Mouse (Mus musculus) fibroblast of lung, adult 2 months (primary cell): ENCODE measurements around the gene Gm14327.
"Not testable (repeated sequence)": the region's sequence is repeated elsewhere in the genome, so short reads cannot be mapped to it uniquely, and the experiment has no call there.

ENCODE experiments used
- DNase-seq: peaks from one replicate; pipeline ENCODE4 v3.0.0-alpha.2; 2011; ENCODE audit warnings: low read depth

Gm14327 gene

GRCm38 (mm10) chr2:177897046-177897578, at the start of gene Gm14327:
Gm14327 (plus strand) TSS chr2:177897096.
- peak; percentile 0 for DNase-seq

- DNase-seq = not testable (repeated sequence)
These were observed 34.6 kb upstream of the Gm14327 start for GRCm38 (mm10) chr2:177862254-177862653.

- DNase-seq = not testable (repeated sequence)
These were observed 9.2 kb upstream of the Gm14327 start for GRCm38 (mm10) chr2:177887743-177888142.

DNA sequence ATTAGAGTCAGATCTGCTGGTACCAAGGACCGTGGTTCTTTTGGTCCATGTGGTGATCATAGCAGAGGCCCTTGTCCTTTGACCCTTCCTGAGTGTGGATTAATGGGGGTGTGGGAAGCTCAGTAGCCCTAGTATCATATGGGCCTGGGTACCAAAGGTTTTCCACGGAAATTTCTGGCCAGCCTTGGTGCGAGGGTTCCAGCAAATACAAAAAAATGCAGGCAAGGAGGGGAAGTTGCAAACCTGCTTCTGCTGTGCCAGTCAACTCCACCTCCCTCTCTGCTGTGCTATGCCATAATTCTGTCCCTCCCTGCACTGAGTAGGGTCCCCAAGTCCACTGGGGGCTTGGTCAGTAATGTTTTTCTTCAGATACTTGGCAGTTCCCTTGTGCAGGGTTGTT, 1.3 kb downstream of the Gm14327 start:
- not testable (repeated sequence) for DNase-seq

GRCm38 (mm10) chr2:177903276-177903675, 6.4 kb downstream of the Gm14327 start:
- DNase-seq = not testable (repeated sequence)

GRCm38 (mm10) chr2:177925563-177926103, 28.7 kb downstream of the Gm14327 start, which contains the start of gene Zfp972:
Zfp972 (minus strand) TSS chr2:177925613.
- DNase-seq = not testable (repeated sequence)
